Mouse (Mus musculus): ENCODE data around the gene Scel.

The Scel gene

GRCm38 (mm10) chr14:103513473-103513811, 300 bp downstream of the Scel start:
- no peak for DNase-seq (ENCODE audit: low spot score in 2 of 2)

GRCm38 (mm10) chr14:103515419-103515818, 2.3 kb downstream of the Scel start:
- no peak for DNase-seq (ENCODE audit: low spot score in 2 of 2)

GRCm38 (mm10) chr14:103526286-103526685, 13.1 kb downstream of the Scel start:
- no peak for DNase-seq (ENCODE audit: low spot score in 2 of 2)

GRCm38 (mm10) chr14:103529733-103530367, 16.7 kb downstream of the Scel start:
- no peak for DNase-seq (ENCODE audit: low spot score in 2 of 2)

- no peak for DNase-seq (ENCODE audit: low spot score in 2 of 2)
Measured at GRCm38 (mm10) chr14:103531722-103532341, 18.7 kb downstream of the Scel start.

GRCm38 (mm10) chr14:103535511-103536024, 22.4 kb downstream of the Scel start:
- DNase-seq (ENCODE audit: low spot score in 2 of 2), result no peak

GRCm38 (mm10) chr14:103536334-103536733, 23.2 kb downstream of the Scel start:
- no peak for DNase-seq (ENCODE audit: low spot score in 2 of 2)

- peak in 1 of 2 experiments; percentile 75 for DNase-seq (ENCODE audit: low spot score in 2 of 2)
Measured at GRCm38 (mm10) chr14:103537355-103538056, 24.4 kb downstream of the Scel start.

GRCm38 (mm10) chr14:103539796-103540195, 26.7 kb downstream of the Scel start:
- DNase-seq (ENCODE audit: low spot score in 2 of 2), result no peak

- DNase-seq (ENCODE audit: low spot score in 2 of 2), result no peak
Measured at GRCm38 (mm10) chr14:103541679-103542078, 28.5 kb downstream of the Scel start.

GRCm38 (mm10) chr14:103543304-103544079, 30.4 kb downstream of the Scel start:
- no peak for DNase-seq (ENCODE audit: low spot score in 2 of 2)

- DNase-seq (ENCODE audit: low spot score in 2 of 2), result no peak
Measured at GRCm38 (mm10) chr14:103545734-103546133, 32.6 kb downstream of the Scel start.

GRCm38 (mm10) chr14:103546246-103546645, 33.1 kb downstream of the Scel start:
- DNase-seq (ENCODE audit: low spot score in 2 of 2), result no peak

GRCm38 (mm10) chr14:103548220-103548619, 35.1 kb downstream of the Scel start:
- DNase-seq (ENCODE audit: low spot score in 2 of 2), result no peak

GRCm38 (mm10) chr14:103550480-103550879, 37.3 kb downstream of the Scel start:
- peak in 1 of 2 experiments; percentile 91 for DNase-seq (ENCODE audit: low spot score in 2 of 2)

GRCm38 (mm10) chr14:103550921-103551320, 37.8 kb downstream of the Scel start:
- peak in 1 of 2 experiments; percentile 23 for DNase-seq (ENCODE audit: low spot score in 2 of 2)

- DNase-seq (ENCODE audit: low spot score in 2 of 2), result no peak
Measured at GRCm38 (mm10) chr14:103551921-103552320, 38.8 kb downstream of the Scel start.

- DNase-seq (ENCODE audit: low spot score in 2 of 2), result peak; percentile 31 to 34
Measured at GRCm38 (mm10) chr14:103552379-103552778, 39.2 kb downstream of the Scel start.

- no peak for DNase-seq (ENCODE audit: low spot score in 2 of 2)
Measured at GRCm38 (mm10) chr14:103556609-103557008, 43.5 kb downstream of the Scel start.

- no peak for DNase-seq (ENCODE audit: low spot score in 2 of 2)
Measured at GRCm38 (mm10) chr14:103561383-103562096, 48.4 kb downstream of the Scel start.

- no peak for DNase-seq (ENCODE audit: low spot score in 2 of 2)
Measured at GRCm38 (mm10) chr14:103567957-103568356, 54.8 kb downstream of the Scel start.
